Mouse (Mus musculus): ENCODE measurements around the gene Hjurp. TPM values are rescaled to one million over a fixed set of nuclear protein-coding genes. Genes with fewer than 3 reads are reported as not detected.

Hjurp gene
- polyA plus RNA-seq, 1 experiment from 2014 or later: 145 TPM

DNA sequence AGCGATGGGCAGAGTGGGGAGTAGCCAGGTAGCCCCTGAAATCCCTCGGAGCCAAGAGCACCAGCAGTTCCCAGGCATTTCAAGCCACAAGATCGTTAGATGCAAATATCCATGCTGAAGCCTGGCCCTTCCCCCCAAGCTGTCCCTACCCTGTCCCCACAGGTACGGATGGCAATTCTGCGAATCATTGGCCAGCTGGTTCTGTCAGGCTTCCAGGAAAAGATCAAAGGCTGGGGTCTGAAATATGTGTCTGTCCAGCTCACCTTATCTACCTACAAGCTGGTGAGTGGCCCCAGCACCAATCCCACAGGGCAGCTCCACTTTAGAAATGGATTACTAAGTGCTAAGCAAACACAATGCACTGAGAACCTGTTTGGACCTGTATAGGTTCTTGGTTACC, 40.1 kb downstream of the Hjurp start:
- H3K4me3 ChIP-seq: no peak overlapping the region
- 81% methylated on average over 5 of the region's 5 CpGs for WGBS
- H3K36me3 ChIP-seq (ENCODE audit: poor library complexity, severe bottlenecking): no peaks in the 10 kb centered on the region
- H3K4me1 ChIP-seq: no peaks in the 10 kb centered on the region
- H3K27me3 ChIP-seq: no peaks in the 10 kb centered on the region
- no peak overlapping the region for H3K9ac ChIP-seq
- no peak for ATAC-seq
- no peak overlapping the region for H3K27ac ChIP-seq
- peaks cover 96% of the 10 kb centered on the region for H3K9me3 ChIP-seq (replicated peaks)
- H3K4me2 ChIP-seq: no peak overlapping the region

DNA sequence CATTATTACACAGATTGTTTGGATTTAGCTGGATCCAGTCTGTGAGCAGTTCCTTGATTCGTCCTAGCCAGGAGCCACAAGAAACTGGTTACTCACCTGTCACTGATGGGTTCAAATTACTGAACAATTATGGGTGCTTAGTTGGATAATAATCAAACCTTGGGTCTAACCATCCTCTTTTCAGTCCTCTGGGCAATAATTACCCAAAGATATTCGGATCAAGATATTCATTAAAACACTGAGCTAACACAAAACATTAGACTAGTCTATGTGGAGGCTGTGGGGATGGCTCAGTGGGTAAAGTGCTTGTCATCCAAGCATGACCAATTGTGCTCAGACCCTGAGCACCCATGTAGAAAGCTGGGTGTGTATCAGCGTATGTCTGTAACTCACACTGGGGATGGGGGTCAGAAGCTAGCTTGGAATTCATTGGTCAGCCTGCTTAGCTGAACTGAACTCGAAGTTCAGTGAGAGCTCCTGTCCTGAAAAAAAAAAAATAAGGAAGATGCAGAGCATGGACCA, 41.5 kb downstream of the Hjurp start:
- Histone ChIP-seq H3K4me1 (no peaks in the 10 kb centered on the region), H3K27ac (no peak overlapping the region), H3K9ac (no peak overlapping the region), H3K4me3 (no peak overlapping the region), H3K9me3 (replicated peaks) (peaks cover 97% of the 10 kb centered on the region), H3K4me2 (no peak overlapping the region), H3K36me3 (ENCODE audit: poor library complexity, severe bottlenecking) (no peaks in the 10 kb centered on the region), H3K27me3 (no peaks in the 10 kb centered on the region)
- whole genome bisulfite sequencing: 62% methylated on average over 4 of the region's 4 CpGs
- no peak for ATAC-seq

DNA sequence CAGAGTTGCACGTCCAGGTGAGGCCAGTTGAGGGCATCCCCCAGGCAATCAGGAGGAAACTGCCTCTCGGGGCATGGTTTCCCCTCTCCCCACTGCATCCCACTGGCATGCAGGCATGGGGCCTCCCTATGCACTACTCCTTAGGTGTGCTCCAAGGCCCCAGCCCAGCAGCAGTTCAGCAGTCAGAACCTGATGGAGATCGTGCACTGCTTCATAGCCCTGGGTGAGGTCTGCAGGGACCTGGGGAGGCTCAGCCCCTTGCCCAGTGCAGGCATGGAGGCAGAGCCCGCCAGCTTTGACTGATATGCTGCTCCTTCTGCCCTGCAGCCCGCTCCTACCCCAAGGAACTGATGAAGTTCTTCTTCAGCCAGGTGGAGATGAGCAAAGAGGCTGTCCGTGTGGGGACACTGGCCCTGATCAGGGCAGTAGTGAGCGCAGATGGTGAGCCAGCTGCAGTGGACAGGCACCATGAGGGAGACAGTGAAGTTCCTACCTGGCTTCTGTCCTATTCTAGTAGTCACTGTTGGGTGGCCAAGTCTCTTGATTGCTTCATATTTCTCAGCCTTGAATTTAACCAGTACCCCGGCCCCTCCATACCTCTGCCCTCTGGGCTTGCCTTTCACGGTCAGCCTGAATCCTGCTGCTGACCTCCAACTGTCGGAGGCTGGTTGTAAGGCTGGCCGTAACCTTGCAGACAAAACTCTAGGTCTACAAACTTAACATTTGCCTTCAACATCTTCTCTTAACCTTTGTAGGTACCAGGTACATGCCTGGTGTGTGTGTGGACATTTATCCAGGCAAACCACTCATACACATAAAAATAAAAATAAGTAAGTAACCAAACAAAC, 42.2 kb downstream of the Hjurp start:
- H3K27me3 ChIP-seq: no peaks in the 10 kb centered on the region
- 63% methylated on average over 11 of the region's 11 CpGs for WGBS
- H3K4me1 ChIP-seq: no peaks in the 10 kb centered on the region
- H3K36me3 ChIP-seq (ENCODE audit: poor library complexity, severe bottlenecking): no peaks in the 10 kb centered on the region
- no peak overlapping the region for H3K27ac ChIP-seq
- H3K4me3 ChIP-seq: no peak overlapping the region
- ATAC-seq: no peak
- H3K4me2 ChIP-seq: no peak overlapping the region
- H3K9ac ChIP-seq: no peak overlapping the region
- peaks cover 97% of the 10 kb centered on the region for H3K9me3 ChIP-seq (replicated peaks)

DNA sequence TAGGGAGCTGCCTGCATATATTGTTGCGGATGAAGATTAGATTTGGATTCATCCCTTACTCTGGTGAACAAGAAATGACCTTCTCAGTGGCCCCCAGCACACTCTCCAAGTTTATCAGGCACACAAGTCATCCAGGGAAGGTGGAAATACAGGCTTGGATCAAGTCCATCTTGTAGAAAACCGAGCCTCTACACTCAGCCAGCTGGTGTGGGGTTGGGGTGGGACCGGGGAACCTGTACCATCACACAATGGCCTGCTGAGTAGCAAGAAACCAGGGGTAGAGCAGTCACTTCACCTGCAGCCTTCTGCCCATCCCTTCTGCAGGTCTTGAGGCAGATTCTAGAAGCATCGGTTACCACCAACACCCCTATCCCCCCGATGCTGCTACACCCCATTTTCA, 42.8 kb downstream of the Hjurp start:
- Histone ChIP-seq H3K4me2 (no peak overlapping the region), H3K27ac (no peak overlapping the region), H3K9ac (no peak overlapping the region), H3K27me3 (no peaks in the 10 kb centered on the region), H3K4me1 (no peaks in the 10 kb centered on the region), H3K36me3 (ENCODE audit: poor library complexity, severe bottlenecking) (no peaks in the 10 kb centered on the region), H3K4me3 (no peak overlapping the region), H3K9me3 (replicated peaks) (peaks cover 97% of the 10 kb centered on the region)
- WGBS: 44% methylated on average over 5 of the region's 5 CpGs
- no peak for ATAC-seq

DNA sequence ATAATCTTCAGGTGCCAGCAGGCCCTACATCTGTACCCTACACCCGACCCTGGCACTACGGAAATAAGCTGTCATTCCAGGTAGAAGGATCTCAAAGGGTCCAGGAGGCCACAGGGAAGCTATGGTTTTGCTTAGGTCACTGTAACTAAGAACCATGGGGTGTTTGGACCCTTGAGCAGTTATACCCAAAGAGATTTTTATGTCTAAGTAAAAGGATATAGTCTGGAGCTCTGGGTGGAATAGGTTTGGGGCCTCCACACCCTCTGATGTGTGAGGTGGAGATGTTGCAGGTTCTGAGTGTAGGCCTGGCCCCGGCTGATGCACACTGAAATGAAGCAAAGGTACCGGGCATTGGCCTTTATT, 43.2 kb downstream of the Hjurp start:
- ATAC-seq: no peak
- 64% methylated on average over 4 of the region's 4 CpGs for WGBS
- no peaks in the 10 kb centered on the region for H3K27me3 ChIP-seq
- H3K4me3 ChIP-seq: no peak overlapping the region
- H3K4me1 ChIP-seq: no peaks in the 10 kb centered on the region
- no peak overlapping the region for H3K9ac ChIP-seq
- no peak overlapping the region for H3K27ac ChIP-seq
- H3K36me3 ChIP-seq (ENCODE audit: poor library complexity, severe bottlenecking): no peaks in the 10 kb centered on the region
- peaks cover 97% of the 10 kb centered on the region for H3K9me3 ChIP-seq (replicated peaks)
- H3K4me2 ChIP-seq: no peak overlapping the region

DNA sequence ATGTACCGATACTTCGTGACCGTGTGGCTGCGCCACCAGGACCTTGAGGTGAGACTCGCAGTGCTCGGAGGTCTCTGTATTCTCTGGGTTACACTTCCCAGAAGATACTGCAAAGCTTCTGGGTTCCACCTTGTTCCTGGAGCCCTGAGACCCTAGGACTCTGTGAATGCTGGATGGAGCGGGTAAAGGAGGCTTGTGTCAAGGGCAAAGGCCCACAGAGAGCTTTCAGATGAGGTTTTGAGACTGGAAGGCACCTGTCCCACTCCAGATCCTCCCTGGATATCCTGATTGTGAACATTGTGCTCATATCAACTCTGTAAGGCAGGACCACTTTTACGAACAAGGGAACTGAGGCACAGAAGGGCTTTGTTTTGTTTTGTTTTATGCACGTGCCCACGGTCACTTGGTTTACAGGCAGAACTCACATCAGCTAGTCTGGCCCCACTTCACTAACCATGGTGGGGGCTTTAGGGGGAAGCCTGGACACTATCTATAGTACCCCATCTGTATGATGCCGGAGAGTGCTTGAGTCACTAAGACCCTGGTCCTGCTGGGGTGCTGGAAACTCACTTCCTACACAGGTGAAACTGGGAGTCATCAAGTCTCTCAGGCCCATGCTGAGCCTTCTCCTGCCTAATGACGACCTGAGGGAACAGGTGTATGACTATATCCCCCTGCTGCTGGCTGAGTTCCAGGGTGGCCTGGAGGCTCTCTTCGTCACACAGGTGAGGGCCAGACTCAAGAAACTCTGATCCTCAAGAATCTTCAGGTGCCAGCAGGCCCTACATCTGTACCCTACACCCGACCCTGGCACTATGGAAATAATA, 43.8 kb downstream of the Hjurp start:
- H3K4me2 ChIP-seq: no peak overlapping the region
- H3K9ac ChIP-seq: no peak overlapping the region
- H3K27me3 ChIP-seq: no peaks in the 10 kb centered on the region
- H3K4me3 ChIP-seq: no peak overlapping the region
- ATAC-seq: no peak
- WGBS: 69% methylated on average over 14 of the region's 14 CpGs
- no peak overlapping the region for H3K27ac ChIP-seq
- no peaks in the 10 kb centered on the region for H3K36me3 ChIP-seq (ENCODE audit: poor library complexity, severe bottlenecking)
- no peaks in the 10 kb centered on the region for H3K4me1 ChIP-seq
- peaks cover 97% of the 10 kb centered on the region for H3K9me3 ChIP-seq (replicated peaks)

DNA sequence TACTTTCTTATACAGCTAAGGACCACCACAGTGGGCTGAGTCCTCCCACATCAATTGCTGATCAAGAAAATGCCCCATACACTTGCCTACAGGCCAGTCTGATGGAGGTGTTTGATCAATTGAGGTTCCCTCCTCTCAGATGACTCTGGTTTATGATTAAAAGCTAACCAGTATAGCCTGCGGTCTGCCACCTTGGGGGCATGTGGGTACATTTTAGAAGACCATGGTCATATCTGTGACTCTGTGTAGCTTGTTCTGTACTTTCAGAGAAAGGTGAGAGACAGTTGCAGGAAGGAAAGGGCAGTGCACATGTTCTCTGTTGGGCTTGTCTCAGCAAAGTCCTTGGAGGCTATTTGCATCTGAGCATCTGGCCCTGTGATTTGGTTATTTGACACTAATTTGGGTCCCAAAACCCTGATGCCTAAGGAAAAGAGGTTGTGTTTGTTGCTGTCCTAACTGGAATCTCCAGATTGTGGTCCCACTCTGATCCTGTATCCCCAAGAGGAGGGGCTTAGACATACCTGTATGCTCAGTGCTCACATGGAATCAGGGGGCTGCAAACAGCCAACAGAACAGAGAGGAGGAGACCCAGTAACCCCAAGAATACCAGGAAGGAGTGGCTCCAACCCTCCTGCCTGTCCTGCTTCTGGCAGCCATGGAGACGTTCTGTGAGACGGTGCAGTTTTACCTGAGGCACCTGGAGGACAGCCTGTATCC, 44.6 kb downstream of the Hjurp start:
- no peak overlapping the region for H3K9ac ChIP-seq
- 54% methylated on average over 3 of the region's 3 CpGs for WGBS
- no peaks in the 10 kb centered on the region for H3K36me3 ChIP-seq (ENCODE audit: poor library complexity, severe bottlenecking)

DNA sequence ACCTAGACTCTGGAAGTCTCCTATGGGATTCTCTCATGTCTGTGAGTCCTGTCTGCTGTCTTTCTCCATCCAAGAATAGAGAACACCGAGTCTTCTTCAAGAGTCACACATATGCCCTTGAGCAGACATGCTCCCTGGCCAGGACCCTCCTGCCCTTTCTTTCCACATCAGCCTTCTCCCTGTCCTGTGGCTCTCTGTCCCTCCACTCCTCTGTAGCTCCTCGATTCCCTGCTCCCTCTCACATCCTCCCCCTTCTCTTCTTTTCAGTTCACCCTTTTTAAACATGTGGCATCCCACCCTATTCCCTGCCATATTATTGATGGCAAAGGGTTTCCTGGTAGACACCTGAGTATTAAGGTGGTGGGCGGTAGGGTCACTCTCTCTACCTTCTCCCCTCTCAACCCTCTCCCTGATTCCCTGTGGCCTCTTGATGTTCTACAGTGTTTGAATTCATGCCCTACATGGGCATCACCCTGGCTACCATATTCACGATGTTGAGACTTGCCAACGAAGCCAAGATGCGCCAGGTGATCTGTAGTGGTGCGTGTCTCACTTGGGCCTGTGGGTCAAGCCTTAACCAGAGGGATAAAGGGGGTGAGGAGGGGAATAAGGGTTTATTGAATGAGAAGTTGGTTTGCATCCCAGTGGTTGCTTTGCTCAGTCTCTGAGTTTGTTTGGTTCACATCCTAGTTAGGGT, 45.5 kb downstream of the Hjurp start:
- no peaks in the 10 kb centered on the region for H3K4me1 ChIP-seq
- 70% methylated on average over 7 of the region's 7 CpGs for WGBS
- no peak overlapping the region for H3K4me3 ChIP-seq
- H3K27me3 ChIP-seq: no peaks in the 10 kb centered on the region
- H3K9ac ChIP-seq: no peak overlapping the region
- H3K9me3 ChIP-seq (replicated peaks): peaks cover 97% of the 10 kb centered on the region
- H3K36me3 ChIP-seq (ENCODE audit: poor library complexity, severe bottlenecking): no peaks in the 10 kb centered on the region
- no peak for ATAC-seq
- no peak overlapping the region for H3K4me2 ChIP-seq
- no peak overlapping the region for H3K27ac ChIP-seq

More for the DNA sequence above, 44.6 kb downstream of the Hjurp start:
- Histone ChIP-seq H3K27ac (no peak overlapping the region), H3K4me2 (no peak overlapping the region), H3K4me1 (no peaks in the 10 kb centered on the region), H3K9me3 (replicated peaks) (peaks cover 97% of the 10 kb centered on the region), H3K27me3 (no peaks in the 10 kb centered on the region), H3K4me3 (no peak overlapping the region)
- ATAC-seq: no peak

DNA sequence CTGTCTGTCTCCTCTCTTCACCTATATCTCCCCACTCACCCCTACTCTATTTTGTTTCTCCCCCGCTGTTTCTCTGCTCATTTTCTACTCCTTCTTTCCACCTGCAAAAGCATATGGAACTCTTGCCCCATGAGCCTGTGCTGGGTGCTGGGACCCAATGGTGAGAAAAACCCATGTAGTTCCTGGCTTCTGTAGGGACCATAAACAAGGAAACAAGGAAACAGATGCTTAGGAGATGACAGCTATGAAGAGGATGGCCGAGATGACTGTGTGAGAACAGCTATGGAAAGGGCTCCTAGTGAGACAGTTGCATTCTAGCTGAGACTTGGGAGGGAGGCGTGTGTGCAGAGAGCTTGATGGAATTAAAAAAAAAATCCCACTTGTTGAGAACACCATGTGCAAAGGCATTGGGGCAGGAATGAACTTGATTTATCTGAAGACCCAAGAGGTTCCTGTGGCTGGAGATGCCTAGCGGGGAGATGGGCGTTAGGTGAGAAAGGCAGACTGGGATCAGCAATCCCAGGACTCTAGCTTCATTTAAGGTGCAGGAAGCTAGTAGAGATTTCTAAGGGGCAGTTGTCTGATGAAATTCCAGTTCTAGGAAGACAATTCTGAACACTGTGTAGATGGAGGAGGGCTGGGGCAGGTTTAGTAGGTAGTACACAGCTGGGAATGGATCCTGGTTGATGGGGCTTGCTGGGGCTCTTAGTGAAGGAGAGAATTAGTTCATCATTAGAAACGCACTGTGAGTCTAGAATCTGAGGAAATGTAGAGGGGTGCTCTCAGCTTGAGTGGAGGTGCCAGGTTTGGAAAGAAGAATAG, 46.2 kb downstream of the Hjurp start:
- H3K9me3 ChIP-seq (replicated peaks): peaks cover 100% of the 10 kb centered on the region
- H3K27ac ChIP-seq: no peak overlapping the region
- 75% methylated on average over 6 of the region's 6 CpGs for WGBS
- no peaks in the 10 kb centered on the region for H3K4me1 ChIP-seq
- H3K36me3 ChIP-seq (ENCODE audit: poor library complexity, severe bottlenecking): no peaks in the 10 kb centered on the region
- H3K9ac ChIP-seq: no peak overlapping the region
- H3K27me3 ChIP-seq: no peaks in the 10 kb centered on the region
- H3K4me2 ChIP-seq: no peak overlapping the region
- no peak for ATAC-seq
- H3K4me3 ChIP-seq: no peak overlapping the region

DNA sequence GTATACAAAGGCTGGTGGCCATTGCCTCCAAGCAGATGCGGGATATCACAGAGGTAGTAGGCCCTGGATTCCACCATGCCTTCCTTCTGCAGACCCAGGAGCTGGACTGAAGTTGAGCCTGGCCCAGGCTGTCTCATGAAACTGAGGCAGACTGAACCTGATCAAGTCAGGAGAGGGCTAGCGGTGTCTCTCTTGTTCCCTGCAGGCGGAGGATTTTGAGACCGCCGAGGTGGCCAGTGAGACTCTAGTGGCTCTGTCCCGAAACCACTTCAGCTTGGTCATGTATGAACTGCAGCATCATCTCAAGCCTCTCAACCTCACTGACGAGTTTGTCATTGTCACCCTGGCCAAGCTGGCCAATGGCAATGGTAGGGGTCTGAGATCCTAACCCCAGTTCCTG, 47.0 kb downstream of the Hjurp start:
- Histone ChIP-seq H3K9ac (no peak overlapping the region), H3K27me3 (no peaks in the 10 kb centered on the region), H3K27ac (no peak overlapping the region), H3K9me3 (replicated peaks) (peaks cover 100% of the 10 kb centered on the region), H3K4me3 (no peak overlapping the region), H3K36me3 (ENCODE audit: poor library complexity, severe bottlenecking) (no peaks in the 10 kb centered on the region), H3K4me1 (no peaks in the 10 kb centered on the region), H3K4me2 (no peak overlapping the region)
- no peak for ATAC-seq
- 72% methylated on average over 7 of the region's 7 CpGs for WGBS

DNA sequence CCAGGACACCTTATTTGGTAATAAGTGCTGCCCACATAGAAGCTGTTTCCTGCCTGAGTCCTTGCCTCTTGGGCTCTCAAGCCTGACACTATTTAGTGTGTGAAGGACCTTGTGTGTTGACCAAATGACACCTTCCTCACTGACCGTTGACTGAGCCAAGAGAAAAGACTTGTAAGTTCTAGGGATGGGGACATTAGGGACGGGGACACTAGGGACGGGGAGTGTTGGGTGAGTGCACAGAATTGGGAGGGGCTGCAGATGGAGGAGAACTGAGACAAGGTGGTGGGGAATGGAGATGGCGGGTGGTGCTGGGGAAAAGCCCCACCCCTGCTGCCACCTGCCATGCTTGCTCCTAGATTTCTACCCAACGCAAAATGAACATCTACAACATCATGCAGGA, 47.4 kb downstream of the Hjurp start:
- H3K9me3 ChIP-seq (replicated peaks): peaks cover 98% of the 10 kb centered on the region
- 85% methylated on average over 5 of the region's 5 CpGs for WGBS
- ATAC-seq: no peak

More for the DNA sequence above, 47.4 kb downstream of the Hjurp start:
- H3K4me3 ChIP-seq: no peak overlapping the region
- no peaks in the 10 kb centered on the region for H3K27me3 ChIP-seq
- H3K4me1 ChIP-seq: no peaks in the 10 kb centered on the region
- H3K36me3 ChIP-seq (ENCODE audit: poor library complexity, severe bottlenecking): no peaks in the 10 kb centered on the region
- H3K27ac ChIP-seq: no peak overlapping the region
- no peak overlapping the region for H3K9ac ChIP-seq
- H3K4me2 ChIP-seq: no peak overlapping the region
